Mouse (Mus musculus) forebrain, postnatal 0 days (tissue): ENCODE measurements at regions not wholly inside any gene's neighbourhood (a gene's known extent, or its start where the extent isn't known, plus 50 kb on each side); places are given as distances from the start of the nearest gene placed in this dataset.

Experiments
- ATAC-seq: fragments of 200-750 bp; cut with Nextera tagmentation; 2 replicates; pipeline ENCODE4 v1.8.0; 2017; ENCODE audit warnings: mild to moderate bottlenecking, moderate library complexity
- DNase-seq: peaks from one replicate; pipeline ENCODE4 v3.0.0-alpha.2; 2015
- H3K27ac ChIP-seq: fragments of 300-500 bp; sonication (generic); 2 replicates; pipeline ENCODE4 v1.5.1; 2014; ENCODE audit warnings: low read depth, mild to moderate bottlenecking, antibody characterized with exemption, low read length, moderate library complexity, mixed read lengths
- H3K27me3 ChIP-seq: fragments of 300-500 bp; sonication (generic); 2 replicates; pipeline ENCODE4 v1.6.1; 2014; ENCODE audit warnings: mild to moderate bottlenecking, low read length, mixed read lengths; ENCODE audit not compliant: insufficient read depth
- H3K36me3 ChIP-seq: fragments of 300-500 bp; sonication (generic); 2 replicates; pipeline ENCODE4 v1.6.1; 2014; ENCODE audit warnings: mild to moderate bottlenecking, moderate library complexity; ENCODE audit not compliant: insufficient read depth
- H3K4me1 ChIP-seq: fragments of 300-500 bp; sonication (generic); 2 replicates; pipeline ENCODE4 v1.6.1; 2014; ENCODE audit warnings: antibody characterized with exemption; ENCODE audit not compliant: insufficient read depth
- H3K4me2 ChIP-seq: fragments of 300-500 bp; sonication (generic); 2 replicates; pipeline ENCODE4 v1.6.1; 2014; ENCODE audit warnings: low read depth, mild to moderate bottlenecking, moderate library complexity
- H3K4me3 ChIP-seq: fragments of 300-500 bp; sonication (generic); 2 replicates; pipeline ENCODE4 v1.5.1; 2014; ENCODE audit warnings: low read depth, low read length, mixed read lengths
- H3K9ac ChIP-seq: fragments of 300-500 bp; sonication (generic); 2 replicates; pipeline ENCODE4 v1.6.1; 2014; ENCODE audit warnings: mild to moderate bottlenecking
- H3K9me3 ChIP-seq: fragments of 300-500 bp; sonication (generic); 2 replicates; pipeline ENCODE4 v1.6.1; 2016; ENCODE audit warnings: low read length
- CTCF ChIP-seq: sonication (generic); IDR thresholded peaks from 2 replicates; pipeline ENCODE4 v1.5.1; 2016; ENCODE audit warnings: antibody characterized with exemption, control low read depth, low read depth
- WGBS: fragments of 180-500 bp; shearing (Covaris S2); extraction: QIAGEN DNeasy Blood & Tissue Kit; methylation state at CpG from one replicate; pipeline ENCODE4 v1.1.7; 2014; 5-methylcytosine and 5-hydroxymethylcytosine counted together

- Histone ChIP-seq H3K4me1 (no peaks in the 10 kb centered on the region), H3K4me3 (no peak overlapping the region), H3K27ac (no peak overlapping the region), H3K36me3 (no peaks in the 10 kb centered on the region), H3K9me3 (no peaks in the 10 kb centered on the region), H3K9ac (no peak overlapping the region), H3K4me2 (no peak overlapping the region), H3K27me3 (no peaks in the 10 kb centered on the region)
- DNase-seq (no peak), ATAC-seq (no peak)
- no peak for TF ChIP-seq CTCF
- WGBS, result 84% methylated on average over 4 of the region's 4 CpGs
Observed at GRCm38 (mm10) chr1:72935084-72935483, 60.4 kb upstream of the Igfbp5 start.

GRCm38 (mm10) chr1:72929774-72930173 lies 55.1 kb upstream of the Igfbp5 start:
- 83% methylated on average over 4 of the region's 4 CpGs for WGBS

More at GRCm38 (mm10) chr1:72929774-72930173, 55.1 kb upstream of the Igfbp5 start:
- DNase-seq (no peak), ATAC-seq (no peak)
- Histone ChIP-seq H3K4me1 (no peaks in the 10 kb centered on the region), H3K9ac (no peak overlapping the region), H3K27ac (no peak overlapping the region), H3K36me3 (no peaks in the 10 kb centered on the region), H3K4me3 (no peak overlapping the region), H3K27me3 (no peaks in the 10 kb centered on the region), H3K9me3 (no peaks in the 10 kb centered on the region), H3K4me2 (no peak overlapping the region)
- no peak for TF ChIP-seq CTCF
